Mouse (Mus musculus) embryonic facial prominence, embryonic 10.5 days (tissue): ENCODE data around the gene Tom1l2. TPM values are rescaled to one million over a fixed set of nuclear protein-coding genes. Genes with fewer than 3 reads are reported as not detected.

Experiments
- DNase-seq: peaks from one replicate; pipeline ENCODE4 v3.0.0-alpha.2; 2017; ENCODE audit warnings: low spot score
- H3K27ac ChIP-seq: fragments of 300-500 bp; sonication (generic); replicated peaks from 2 replicates; pipeline ENCODE4 v1.5.1; 2016; ENCODE audit warnings: mild to moderate bottlenecking
- H3K27me3 ChIP-seq: fragments of 300-500 bp; sonication (generic); replicated peaks from 2 replicates; pipeline ENCODE4 v1.6.1; 2016; ENCODE audit warnings: low read depth, mild to moderate bottlenecking; ENCODE audit not compliant: poor library complexity, severe bottlenecking
- H3K36me3 ChIP-seq: fragments of 300-500 bp; sonication (generic); replicated peaks from 2 replicates; pipeline ENCODE4 v1.6.1; 2016; ENCODE audit warnings: mild to moderate bottlenecking, moderate library complexity
- H3K4me1 ChIP-seq: fragments of 300-500 bp; sonication (generic); 2 replicates; pipeline ENCODE4 v1.6.1; 2016
- H3K4me3 ChIP-seq: fragments of 300-500 bp; sonication (generic); 2 replicates; pipeline ENCODE4 v1.5.1; 2016; ENCODE audit warnings: mild to moderate bottlenecking, moderate library complexity
- H3K9me3 ChIP-seq: fragments of 300-500 bp; sonication (generic); 2 replicates; pipeline ENCODE4 v1.6.1; 2016; ENCODE audit warnings: mild to moderate bottlenecking
- WGBS: fragments of 180-500 bp; shearing (Covaris S2); methylation state at CpG from one replicate; pipeline ENCODE4 v1.1.7; 2016; 5-methylcytosine and 5-hydroxymethylcytosine counted together
- polyA plus RNA-seq: library from polyadenylated mRNA; unstranded; fragments of >200 nt; fragmentation: Nextera tagmentation; extraction: Ambion mirVana; gene quantifications from 2 replicates; pipeline ENCODE4 v1.2.1, GENCODE M21; 2016

Tom1l2 gene
- polyA plus RNA-seq, 1 experiment from 2014 or later, result 20.4 TPM

- Histone ChIP-seq H3K4me1 (peaks cover 18% of the 10 kb centered on the region), H3K27ac (peak overlapping the region; percentile 75; the same call in 1 of the 2 replicates), H3K9me3 (no peaks in the 10 kb centered on the region), H3K4me3 (no peak overlapping the region), H3K27me3 (no peaks in the 10 kb centered on the region), H3K36me3 (peaks cover 100% of the 10 kb centered on the region)
- no peak for DNase-seq
- WGBS, result 91% methylated on average over 11 of the region's 11 CpGs
Measured at GRCm38 (mm10) chr11:60200384-60200783, 152.3 kb downstream of the Tom1l2 start.

- Histone ChIP-seq H3K4me1 (peaks cover 18% of the 10 kb centered on the region), H3K36me3 (peaks cover 100% of the 10 kb centered on the region), H3K4me3 (no peak overlapping the region), H3K27me3 (no peaks in the 10 kb centered on the region), H3K27ac (peak overlapping the region; percentile 75), H3K9me3 (peaks cover 4% of the 10 kb centered on the region)
- 20% methylated on average over 18 of the region's 18 CpGs for WGBS
- DNase-seq, result peak; percentile 90
Measured at GRCm38 (mm10) chr11:60199702-60200184, 153.0 kb downstream of the Tom1l2 start.

GRCm38 (mm10) chr11:60198651-60199050, 154.1 kb downstream of the Tom1l2 start:
- no peak for DNase-seq
- Histone ChIP-seq H3K4me1 (peaks cover 19% of the 10 kb centered on the region), H3K36me3 (peaks cover 100% of the 10 kb centered on the region), H3K9me3 (peaks cover 12% of the 10 kb centered on the region), H3K4me3 (no peak overlapping the region), H3K27ac (no peak overlapping the region), H3K27me3 (no peaks in the 10 kb centered on the region)
- WGBS, result 89% methylated on average over 12 of the region's 12 CpGs

- 81% methylated on average over 24 of the region's 24 CpGs for whole genome bisulfite sequencing
- no peak for DNase-seq
- Histone ChIP-seq H3K4me1 (peaks cover 19% of the 10 kb centered on the region), H3K36me3 (peaks cover 100% of the 10 kb centered on the region), H3K4me3 (no peak overlapping the region), H3K9me3 (peaks cover 12% of the 10 kb centered on the region), H3K27me3 (no peaks in the 10 kb centered on the region), H3K27ac (no peak overlapping the region)
Measured at GRCm38 (mm10) chr11:60197998-60198619, 154.6 kb downstream of the Tom1l2 start.

- no peak for DNase-seq
- 79% methylated on average over 5 of the region's 5 CpGs for WGBS
- no peak overlapping the region for H3K27ac ChIP-seq
- H3K27me3 ChIP-seq, result no peaks in the 10 kb centered on the region
- peaks cover 100% of the 10 kb centered on the region for H3K36me3 ChIP-seq
- H3K9me3 ChIP-seq, result peaks cover 12% of the 10 kb centered on the region
- H3K4me3 ChIP-seq, result no peak overlapping the region
- H3K4me1 ChIP-seq, result peaks cover 20% of the 10 kb centered on the region
Measured at GRCm38 (mm10) chr11:60196344-60196743, 156.4 kb downstream of the Tom1l2 start.

GRCm38 (mm10) chr11:60195108-60195507, 157.6 kb downstream of the Tom1l2 start:
- peaks cover 19% of the 10 kb centered on the region for H3K4me1 ChIP-seq
- no peaks in the 10 kb centered on the region for H3K27me3 ChIP-seq
- no peak overlapping the region for H3K27ac ChIP-seq
- peaks cover 100% of the 10 kb centered on the region for H3K36me3 ChIP-seq
- H3K9me3 ChIP-seq, result peaks cover 12% of the 10 kb centered on the region
- no peak overlapping the region for H3K4me3 ChIP-seq
- DNase-seq, result no peak

- DNase-seq, result no peak
- WGBS, result 84% methylated on average over 4 of the region's 4 CpGs
- H3K27ac ChIP-seq, result no peak overlapping the region
- H3K4me1 ChIP-seq, result peaks cover 20% of the 10 kb centered on the region
- peaks cover 12% of the 10 kb centered on the region for H3K9me3 ChIP-seq
- no peak overlapping the region for H3K4me3 ChIP-seq
- no peaks in the 10 kb centered on the region for H3K27me3 ChIP-seq
- peaks cover 100% of the 10 kb centered on the region for H3K36me3 ChIP-seq
Measured at GRCm38 (mm10) chr11:60193556-60193955, 159.1 kb downstream of the Tom1l2 start.

- no peak overlapping the region for H3K4me3 ChIP-seq
- H3K9me3 ChIP-seq, result peaks cover 12% of the 10 kb centered on the region
- no peaks in the 10 kb centered on the region for H3K27me3 ChIP-seq
- H3K4me1 ChIP-seq, result peaks cover 20% of the 10 kb centered on the region
- no peak overlapping the region for H3K27ac ChIP-seq
- H3K36me3 ChIP-seq, result peaks cover 100% of the 10 kb centered on the region
- no peak for DNase-seq
- WGBS, result 88% methylated on average over 6 of the region's 6 CpGs
Measured at GRCm38 (mm10) chr11:60192534-60192933, 160.2 kb downstream of the Tom1l2 start.

- H3K36me3 ChIP-seq, result peaks cover 100% of the 10 kb centered on the region
- no peak for DNase-seq
- peaks cover 33% of the 10 kb centered on the region for H3K4me1 ChIP-seq
- H3K27ac ChIP-seq, result peak overlapping the region; percentile 65
- WGBS, result 92% methylated on average over 17 of the region's 17 CpGs
- peaks cover 12% of the 10 kb centered on the region for H3K9me3 ChIP-seq
- no peak overlapping the region for H3K4me3 ChIP-seq
- no peaks in the 10 kb centered on the region for H3K27me3 ChIP-seq
Measured at GRCm38 (mm10) chr11:60190055-60190641, 162.6 kb downstream of the Tom1l2 start.

- Histone ChIP-seq H3K4me3 (no peak overlapping the region), H3K27ac (no peak overlapping the region; the same call in 1 of the 2 replicates), H3K27me3 (no peaks in the 10 kb centered on the region), H3K36me3 (peaks cover 100% of the 10 kb centered on the region), H3K4me1 (peaks cover 39% of the 10 kb centered on the region), H3K9me3 (peaks cover 7% of the 10 kb centered on the region)
- 91% methylated on average over 21 of the region's 21 CpGs for WGBS
- no peak for DNase-seq
Measured at GRCm38 (mm10) chr11:60189501-60190040, 163.1 kb downstream of the Tom1l2 start.

GRCm38 (mm10) chr11:60188275-60188853, 164.3 kb downstream of the Tom1l2 start:
- Histone ChIP-seq H3K36me3 (peaks cover 98% of the 10 kb centered on the region), H3K27me3 (no peaks in the 10 kb centered on the region), H3K27ac (no peak overlapping the region), H3K9me3 (no peaks in the 10 kb centered on the region), H3K4me1 (peaks cover 47% of the 10 kb centered on the region), H3K4me3 (no peak overlapping the region)
- DNase-seq, result no peak
- 90% methylated on average over 25 of the region's 25 CpGs for WGBS

GRCm38 (mm10) chr11:60187070-60187469, 165.6 kb downstream of the Tom1l2 start:
- Histone ChIP-seq H3K4me1 (peaks cover 54% of the 10 kb centered on the region), H3K4me3 (no peak overlapping the region), H3K27ac (no peak overlapping the region), H3K27me3 (no peaks in the 10 kb centered on the region), H3K36me3 (peaks cover 88% of the 10 kb centered on the region), H3K9me3 (no peaks in the 10 kb centered on the region)
- no peak for DNase-seq
- WGBS, result 83% methylated on average over 11 of the region's 11 CpGs
